Mouse (Mus musculus) CH12.LX (cell line): ENCODE measurements around the gene Rc3h1.

ENCODE experiments used
- CTCF ChIP-seq, 2 experiments: IDR thresholded peaks in 1 of 2; conservative IDR thresholded peaks in 1 of 2; 2 replicates each; pipeline ENCODE4 v1.5.1; 2011 to 2012; ENCODE audit warnings: low read depth in 2 of 2, low read length in 2 of 2, improper control_type of control experiment in 1 of 2, inconsistent platforms in 1 of 2, mild to moderate bottlenecking in 1 of 2, moderate library complexity in 1 of 2
- MAX ChIP-seq: IDR thresholded peaks from 2 replicates; pipeline ENCODE4 v1.6.1; 2011; ENCODE audit warnings: low read length, improper control_type of control experiment
- POLR2A ChIP-seq: IDR thresholded peaks from 2 replicates; pipeline ENCODE4 v1.6.1; 2011; ENCODE audit warnings: low read depth, mild to moderate bottlenecking, improper control_type of control experiment, low read length

- TF ChIP-seq CTCF (conservative IDR thresholded peaks at IDR 0.05 in 1 of 2, IDR thresholded peaks at IDR 0.05 in 1 of 2; ENCODE audit: low read depth in 2 of 2, low read length in 2 of 2) (peak; percentile 40 to 78; a peak in 3 of 4 replicates), POLR2A (no peak), MAX (no peak)
These were observed 27.8 kb downstream of the Rc3h1 start for GRCm38 (mm10) chr1:160933896-160934482.
